Mouse (Mus musculus): ENCODE measurements at regions not wholly inside any gene's neighbourhood (a gene's known extent, or its start where the extent isn't known, plus 50 kb on each side); places are given as distances from the start of the nearest gene placed in this dataset.

- Histone ChIP-seq H3K36me3 (ENCODE audit: control insufficient read depth, insufficient read depth, low read length) (no peaks in the 10 kb centered on the region), H3K9ac (ENCODE audit: low read length) (no peak overlapping the region), H3K4me3 (ENCODE audit: low read depth, low read length) (no peak overlapping the region), H3K4me1 (replicated peaks; ENCODE audit: control insufficient read depth, insufficient read depth) (no peaks in the 10 kb centered on the region), H3K27ac (replicated peaks) (no peak overlapping the region), H3K27me3 (ENCODE audit: control insufficient read depth, insufficient read depth, low read length) (no peaks in the 10 kb centered on the region), H3K4me2 (replicated peaks; ENCODE audit: low read depth) (no peak overlapping the region), H3K9me3 (ENCODE audit: control insufficient read depth, low read length) (no peaks in the 10 kb centered on the region)
- DNase-seq (ENCODE audit: low spot score) (no peak), ATAC-seq (ENCODE audit: low FRiP score, low TSS enrichment) (no peak)
- 53% methylated on average over 1 of the region's 1 CpGs for WGBS
- TF ChIP-seq EP300 (optimal IDR thresholded peaks at IDR 0.05) (no peak), CTCF (IDR thresholded peaks at IDR 0.05; ENCODE audit: low read depth) (no peak)
Observed at GRCm38 (mm10) chr4:5165263-5165662, 372.1 kb upstream of the Impad1 start.

- no peaks in the 10 kb centered on the region for H3K36me3 ChIP-seq (ENCODE audit: control insufficient read depth, insufficient read depth, low read length)
- no peak overlapping the region for H3K9ac ChIP-seq (ENCODE audit: low read length)
- H3K27ac ChIP-seq (replicated peaks) = no peak overlapping the region
- no peaks in the 10 kb centered on the region for H3K27me3 ChIP-seq (ENCODE audit: control insufficient read depth, insufficient read depth, low read length)
- DNase-seq (ENCODE audit: low spot score) (no peak), ATAC-seq (ENCODE audit: low FRiP score, low TSS enrichment) (no peak)
- 60% methylated on average over 1 of the region's 1 CpGs for WGBS
- no peaks in the 10 kb centered on the region for H3K9me3 ChIP-seq (ENCODE audit: control insufficient read depth, low read length)
- H3K4me2 ChIP-seq (replicated peaks; ENCODE audit: low read depth) = no peak overlapping the region
- H3K4me1 ChIP-seq (replicated peaks; ENCODE audit: control insufficient read depth, insufficient read depth) = no peaks in the 10 kb centered on the region
- no peak overlapping the region for H3K4me3 ChIP-seq (ENCODE audit: low read depth, low read length)
- TF ChIP-seq EP300 (optimal IDR thresholded peaks at IDR 0.05) = no peak
- no peak for TF ChIP-seq CTCF (IDR thresholded peaks at IDR 0.05; ENCODE audit: low read depth)
Observed at GRCm38 (mm10) chr4:5160931-5161330, 367.8 kb upstream of the Impad1 start.

GRCm38 (mm10) chr4:5130726-5131125 is 337.6 kb upstream of the Impad1 start:
- Histone ChIP-seq H3K4me2 (replicated peaks; ENCODE audit: low read depth) (no peak overlapping the region), H3K4me3 (ENCODE audit: low read depth, low read length) (no peak overlapping the region), H3K9me3 (ENCODE audit: control insufficient read depth, low read length) (no peaks in the 10 kb centered on the region), H3K27me3 (ENCODE audit: control insufficient read depth, insufficient read depth, low read length) (no peaks in the 10 kb centered on the region), H3K27ac (replicated peaks) (no peak overlapping the region), H3K36me3 (ENCODE audit: control insufficient read depth, insufficient read depth, low read length) (no peaks in the 10 kb centered on the region), H3K4me1 (replicated peaks; ENCODE audit: control insufficient read depth, insufficient read depth) (no peaks in the 10 kb centered on the region), H3K9ac (ENCODE audit: low read length) (no peak overlapping the region)
- 19% methylated on average over 3 of the region's 3 CpGs for WGBS
- no peak for DNase-seq (ENCODE audit: low spot score)
- ATAC-seq (ENCODE audit: low FRiP score, low TSS enrichment) = no peak
- TF ChIP-seq CTCF (IDR thresholded peaks at IDR 0.05; ENCODE audit: low read depth) = no peak
- TF ChIP-seq EP300 (optimal IDR thresholded peaks at IDR 0.05) = no peak

GRCm38 (mm10) chr4:5126059-5126458 is 332.9 kb upstream of the Impad1 start:
- Histone ChIP-seq H3K27ac (replicated peaks) (no peak overlapping the region), H3K9ac (ENCODE audit: low read length) (no peak overlapping the region), H3K4me3 (ENCODE audit: low read depth, low read length) (no peak overlapping the region), H3K4me1 (replicated peaks; ENCODE audit: control insufficient read depth, insufficient read depth) (no peaks in the 10 kb centered on the region), H3K27me3 (ENCODE audit: control insufficient read depth, insufficient read depth, low read length) (no peaks in the 10 kb centered on the region), H3K9me3 (ENCODE audit: control insufficient read depth, low read length) (no peaks in the 10 kb centered on the region), H3K36me3 (ENCODE audit: control insufficient read depth, insufficient read depth, low read length) (no peaks in the 10 kb centered on the region), H3K4me2 (replicated peaks; ENCODE audit: low read depth) (no peak overlapping the region)
- TF ChIP-seq EP300 (optimal IDR thresholded peaks at IDR 0.05) = no peak
- no peak for TF ChIP-seq CTCF (IDR thresholded peaks at IDR 0.05; ENCODE audit: low read depth)
- 81% methylated on average over 2 of the region's 2 CpGs for WGBS
- DNase-seq (ENCODE audit: low spot score) (no peak), ATAC-seq (ENCODE audit: low FRiP score, low TSS enrichment) (no peak)

GRCm38 (mm10) chr4:5098411-5098810 is 305.3 kb upstream of the Impad1 start:
- no peak for ATAC-seq (ENCODE audit: low FRiP score, low TSS enrichment)
- Histone ChIP-seq H3K4me1 (replicated peaks; ENCODE audit: control insufficient read depth, insufficient read depth) (no peaks in the 10 kb centered on the region), H3K27ac (replicated peaks) (no peak overlapping the region), H3K9me3 (ENCODE audit: control insufficient read depth, low read length) (no peaks in the 10 kb centered on the region), H3K4me3 (ENCODE audit: low read depth, low read length) (no peak overlapping the region), H3K27me3 (ENCODE audit: control insufficient read depth, insufficient read depth, low read length) (no peaks in the 10 kb centered on the region), H3K36me3 (ENCODE audit: control insufficient read depth, insufficient read depth, low read length) (no peaks in the 10 kb centered on the region), H3K4me2 (replicated peaks; ENCODE audit: low read depth) (no peak overlapping the region), H3K9ac (ENCODE audit: low read length) (no peak overlapping the region)
- TF ChIP-seq CTCF (IDR thresholded peaks at IDR 0.05; ENCODE audit: low read depth) (no peak), EP300 (optimal IDR thresholded peaks at IDR 0.05) (no peak)
- no peak for DNase-seq (ENCODE audit: low spot score)
- WGBS = 86% methylated on average over 3 of the region's 3 CpGs

- Histone ChIP-seq H3K9me3 (ENCODE audit: control insufficient read depth, low read length) (no peaks in the 10 kb centered on the region), H3K27me3 (ENCODE audit: control insufficient read depth, insufficient read depth, low read length) (no peaks in the 10 kb centered on the region), H3K4me3 (ENCODE audit: low read depth, low read length) (no peak overlapping the region), H3K4me2 (replicated peaks; ENCODE audit: low read depth) (no peak overlapping the region), H3K27ac (replicated peaks) (no peak overlapping the region), H3K4me1 (replicated peaks; ENCODE audit: control insufficient read depth, insufficient read depth) (no peaks in the 10 kb centered on the region), H3K36me3 (ENCODE audit: control insufficient read depth, insufficient read depth, low read length) (no peaks in the 10 kb centered on the region), H3K9ac (ENCODE audit: low read length) (no peak overlapping the region)
- WGBS = 30% methylated on average over 3 of the region's 3 CpGs
- DNase-seq (ENCODE audit: low spot score) (no peak), ATAC-seq (ENCODE audit: low FRiP score, low TSS enrichment) (no peak)
- TF ChIP-seq EP300 (optimal IDR thresholded peaks at IDR 0.05) (no peak), CTCF (IDR thresholded peaks at IDR 0.05; ENCODE audit: low read depth) (no peak)
Observed at GRCm38 (mm10) chr4:5078723-5079122, 285.6 kb upstream of the Impad1 start.

Data from stomach, postnatal 0 days (tissue).